Mouse (Mus musculus) intestine, embryonic 14.5 days (tissue): ENCODE results near the gene Trmt10c. TPM values are rescaled to one million over a fixed set of nuclear protein-coding genes. Genes with fewer than 3 reads are reported as not detected.

Experiments used
- ATAC-seq: fragments of 200-750 bp; cut with Nextera tagmentation; replicated peaks from 2 replicates; pipeline ENCODE4 v1.8.0; 2017; ENCODE audit warnings: low read depth, moderate number of reproducible peaks, moderate TSS enrichment, moderate library complexity; ENCODE audit not compliant: low FRiP score, low TSS enrichment
- DNase-seq: peaks from one replicate; pipeline ENCODE4 v3.0.0-alpha.2; 2018; ENCODE audit warnings: low spot score
- H3K27ac ChIP-seq: fragments of 300-500 bp; sonication (generic); 2 replicates; pipeline ENCODE4 v1.5.1; 2014; ENCODE audit warnings: low read depth, mild to moderate bottlenecking, control low read depth
- H3K27me3 ChIP-seq: fragments of 300-500 bp; sonication (generic); replicated peaks from 2 replicates; pipeline ENCODE4 v1.6.1; 2014; ENCODE audit warnings: low read length, control low read depth; ENCODE audit not compliant: control insufficient read depth, insufficient read depth
- H3K36me3 ChIP-seq: fragments of 300-500 bp; sonication (generic); 2 replicates; pipeline ENCODE4 v1.6.1; 2014; ENCODE audit warnings: low read length, control low read depth; ENCODE audit not compliant: control insufficient read depth, insufficient read depth
- H3K4me1 ChIP-seq: fragments of 300-500 bp; sonication (generic); replicated peaks from 2 replicates; pipeline ENCODE4 v1.6.1; 2014; ENCODE audit warnings: low read length, control low read depth, mixed read lengths; ENCODE audit not compliant: control insufficient read depth, insufficient read depth
- H3K4me2 ChIP-seq: fragments of 300-500 bp; sonication (generic); 2 replicates; pipeline ENCODE4 v1.6.1; 2014; ENCODE audit warnings: low read length
- H3K4me3 ChIP-seq: fragments of 300-500 bp; sonication (generic); 2 replicates; pipeline ENCODE4 v1.5.1; 2014; ENCODE audit warnings: low read depth, low read length, control low read depth, mixed read lengths
- H3K9ac ChIP-seq: fragments of 300-500 bp; sonication (generic); 2 replicates; pipeline ENCODE4 v1.6.1; 2014; ENCODE audit warnings: mild to moderate bottlenecking, low read length
- H3K9me3 ChIP-seq: fragments of 300-500 bp; sonication (generic); 2 replicates; pipeline ENCODE4 v1.6.1; 2016; ENCODE audit warnings: low read length, control low read depth; ENCODE audit not compliant: control insufficient read depth
- WGBS: fragments of 180-500 bp; shearing (Covaris S2); extraction: QIAGEN DNeasy Blood & Tissue Kit; methylation state at CpG from one replicate; pipeline ENCODE4 v1.1.7; 2014; 5-methylcytosine and 5-hydroxymethylcytosine counted together
- polyA plus RNA-seq: library from polyadenylated mRNA; unstranded; fragments of >200 nt; fragmentation: Nextera tagmentation; extraction: Ambion mirVana; gene quantifications from 2 replicates; pipeline ENCODE4 v1.2.1, GENCODE M21; 2014

Trmt10c gene
- polyA plus RNA-seq = 28.5 and 29.6 TPM in 2 replicates

- no peaks in the 10 kb centered on the region for H3K27me3 ChIP-seq
- ATAC-seq (peak; percentile 100), DNase-seq (peak; percentile 96)
- H3K36me3 ChIP-seq = peaks cover 28% of the 10 kb centered on the region
- peak within 1 kb of the TSS; percentile 89 for H3K9ac ChIP-seq
- peak within 1 kb of the TSS; percentile 88 for H3K4me2 ChIP-seq
- H3K4me1 ChIP-seq = peaks cover 8% of the 10 kb centered on the region
- WGBS = under 1% methylated on average over 63 of the region's 63 CpGs
- peak within 1 kb of the TSS; percentile 96 for H3K4me3 ChIP-seq
- peak within 1 kb of the TSS; percentile 88 for H3K27ac ChIP-seq
- no peaks in the 10 kb centered on the region for H3K9me3 ChIP-seq
Observed at GRCm38 (mm10) chr16:56037138-56038010, at the start of gene Trmt10c. Gene Trmt10c (minus strand): TSS chr16:56037819.

GRCm38 (mm10) chr16:56086336-56086735, 48.7 kb upstream of the Trmt10c start:
- Histone ChIP-seq H3K9me3 (no peaks in the 10 kb centered on the region), H3K4me2 (no peak overlapping the region), H3K36me3 (peaks cover 8% of the 10 kb centered on the region; the same call in 1 of the 2 replicates), H3K4me3 (no peak overlapping the region), H3K4me1 (no peaks in the 10 kb centered on the region), H3K27me3 (no peaks in the 10 kb centered on the region), H3K27ac (no peak overlapping the region), H3K9ac (no peak overlapping the region)
- DNase-seq (no peak), ATAC-seq (no peak)
- 97% methylated on average over 2 of the region's 2 CpGs for WGBS

- peaks cover 2% of the 10 kb centered on the region; the same call in 1 of the 2 replicates for H3K4me1 ChIP-seq
- 87% methylated on average over 4 of the region's 4 CpGs for WGBS
- no peak for DNase-seq
Observed at GRCm38 (mm10) chr16:56081691-56082090, 44.1 kb upstream of the Trmt10c start.

GRCm38 (mm10) chr16:56079419-56079818, 41.8 kb upstream of the Trmt10c start:
- Histone ChIP-seq H3K36me3 (no peaks in the 10 kb centered on the region; the same call in 1 of the 2 replicates), H3K27me3 (no peaks in the 10 kb centered on the region), H3K9ac (no peak overlapping the region), H3K4me3 (no peak overlapping the region), H3K27ac (no peak overlapping the region), H3K4me1 (peaks cover 10% of the 10 kb centered on the region; the same call in 1 of the 2 replicates), H3K4me2 (no peak overlapping the region), H3K9me3 (no peaks in the 10 kb centered on the region)
- WGBS = 92% methylated on average over 1 of the region's 1 CpGs
- DNase-seq = no peak
- no peak for ATAC-seq

More at GRCm38 (mm10) chr16:56081691-56082090, 44.1 kb upstream of the Trmt10c start:
- ATAC-seq = no peak
- Histone ChIP-seq H3K4me2 (no peak overlapping the region), H3K27ac (no peak overlapping the region), H3K27me3 (no peaks in the 10 kb centered on the region), H3K4me3 (no peak overlapping the region), H3K9me3 (no peaks in the 10 kb centered on the region), H3K9ac (no peak overlapping the region), H3K36me3 (peaks cover 4% of the 10 kb centered on the region)

- peak overlapping the region; percentile 84 for H3K4me3 ChIP-seq
- ATAC-seq = no peak
- WGBS = 13% methylated on average over 11 of the region's 11 CpGs
Observed at GRCm38 (mm10) chr16:56076121-56076869, 38.7 kb upstream of the Trmt10c start.

GRCm38 (mm10) chr16:56075222-56076111, 37.8 kb upstream of the Trmt10c start:
- 1% methylated on average over 55 of the region's 66 CpGs for WGBS
- DNase-seq (peak; percentile 94), ATAC-seq (peak; percentile 92)
- H3K36me3 ChIP-seq = no peaks in the 10 kb centered on the region; the same call in 1 of the 2 replicates
- peaks cover 10% of the 10 kb centered on the region; the same call in 1 of the 2 replicates for H3K4me1 ChIP-seq
- peak overlapping the region; percentile 64 for H3K9ac ChIP-seq
- no peaks in the 10 kb centered on the region for H3K9me3 ChIP-seq
- H3K4me3 ChIP-seq = peak overlapping the region; percentile 84
- H3K27ac ChIP-seq = peak overlapping the region; percentile 84
- H3K27me3 ChIP-seq = no peaks in the 10 kb centered on the region
- peak overlapping the region; percentile 62 for H3K4me2 ChIP-seq

More at GRCm38 (mm10) chr16:56076121-56076869, 38.7 kb upstream of the Trmt10c start:
- no peaks in the 10 kb centered on the region; the same call in 1 of the 2 replicates for H3K36me3 ChIP-seq
- H3K27ac ChIP-seq = peak overlapping the region; percentile 84
- no peak for DNase-seq
- no peaks in the 10 kb centered on the region for H3K9me3 ChIP-seq
- H3K4me1 ChIP-seq = peaks cover 10% of the 10 kb centered on the region; the same call in 1 of the 2 replicates
- no peaks in the 10 kb centered on the region for H3K27me3 ChIP-seq
- H3K4me2 ChIP-seq = peak overlapping the region; percentile 62
- peak overlapping the region; percentile 64 for H3K9ac ChIP-seq

GRCm38 (mm10) chr16:56074565-56074964, 36.9 kb upstream of the Trmt10c start:
- H3K9ac ChIP-seq = no peak overlapping the region
- DNase-seq (no peak), ATAC-seq (no peak)
- H3K36me3 ChIP-seq = no peaks in the 10 kb centered on the region; the same call in 1 of the 2 replicates
- H3K27me3 ChIP-seq = no peaks in the 10 kb centered on the region
- no peak overlapping the region for H3K27ac ChIP-seq
- H3K9me3 ChIP-seq = no peaks in the 10 kb centered on the region
- 73% methylated on average over 5 of the region's 5 CpGs for WGBS
- no peak overlapping the region for H3K4me2 ChIP-seq
- H3K4me3 ChIP-seq = 0 out of 2 replicates have a peak overlapping the region, but pooled peaks have one; percentile 84
- peaks cover 10% of the 10 kb centered on the region; the same call in 1 of the 2 replicates for H3K4me1 ChIP-seq
